Mouse (Mus musculus) embryonic fibroblast, embryonic 13.5 days (primary cell): ENCODE measurements around the gene BC049715. TPM values are rescaled to one million over a fixed set of nuclear protein-coding genes. Genes with fewer than 3 reads are reported as not detected.
A peak's percentile ranks its signal among the peaks of the same experiment; 100 is the strongest.
"Not testable (repeated sequence)": the region's sequence is repeated elsewhere in the genome, so short reads cannot be mapped to it uniquely, and the experiment has no call there.

Source experiments
- H3K27ac ChIP-seq: 2 replicates; pipeline ENCODE4 v1.5.1; 2012; ENCODE audit warnings: low read length, control low read depth, inconsistent platforms; ENCODE audit not compliant: insufficient read depth
- H3K4me1 ChIP-seq: 2 replicates; pipeline ENCODE4 v1.6.1; 2011; ENCODE audit warnings: low read length; ENCODE audit not compliant: control insufficient read depth, insufficient read depth
- H3K4me3 ChIP-seq: 2 replicates; pipeline ENCODE4 v1.5.1; 2011; ENCODE audit warnings: mild to moderate bottlenecking, control low read depth, low read length; ENCODE audit not compliant: insufficient read depth
- CTCF ChIP-seq: IDR thresholded peaks from 2 replicates; pipeline ENCODE4 v1.5.1; 2011; ENCODE audit warnings: mild to moderate bottlenecking, control low read depth, low read length, moderate library complexity, borderline replicate concordance; ENCODE audit not compliant: insufficient read depth
- POLR2A ChIP-seq: IDR thresholded peaks from 2 replicates; pipeline ENCODE4 v1.6.1; 2011; ENCODE audit warnings: low read depth, mild to moderate bottlenecking, control low read depth, low read length, moderate library complexity
- polyA plus RNA-seq: library from polyadenylated mRNA; stranded (reverse); fragments of >200 nt; gene quantifications from 2 replicates; pipeline ENCODE4 v1.2.4, GENCODE M21; 2011; ENCODE audit warnings: low read depth; ENCODE audit not compliant: missing spikeins, insufficient read length

The BC049715 gene
- polyA plus RNA-seq = 0.63 and 1.4 TPM in 2 replicates

- peak within 1 kb of the TSS; percentile 60; the same call in 1 of the 2 replicates for H3K27ac ChIP-seq
- TF ChIP-seq CTCF = no peak
- no peak for TF ChIP-seq POLR2A
- H3K4me3 ChIP-seq = peak within 1 kb of the TSS; percentile 88
- H3K4me1 ChIP-seq = no peaks in the 10 kb centered on the region
These were observed at the start of gene BC049715 for GRCm38 (mm10) chr6:136827516-136827880. BC049715 (plus strand) TSS chr6:136827626.

GRCm38 (mm10) chr6:136781377-136781986, 45.9 kb upstream of the BC049715 start, which contains the start of gene Gucy2c:
Gucy2c (minus strand) TSS chr6:136781765.
- H3K4me1 ChIP-seq = no peaks in the 10 kb centered on the region
- H3K27ac ChIP-seq = no peak within 1 kb of the TSS
- TF ChIP-seq CTCF (no peak), POLR2A (no peak)
- no peak within 1 kb of the TSS for H3K4me3 ChIP-seq

GRCm38 (mm10) chr6:136782146-136782545, 45.3 kb upstream of the BC049715 start:
- no peak overlapping the region for H3K4me3 ChIP-seq
- no peaks in the 10 kb centered on the region for H3K4me1 ChIP-seq
- TF ChIP-seq POLR2A = no peak
- TF ChIP-seq CTCF = no peak
- no peak overlapping the region for H3K27ac ChIP-seq

- no peak overlapping the region for H3K4me3 ChIP-seq
- no peaks in the 10 kb centered on the region for H3K4me1 ChIP-seq
- TF ChIP-seq CTCF (no peak), POLR2A (no peak)
- H3K27ac ChIP-seq = no peak overlapping the region
These were observed 44.7 kb upstream of the BC049715 start for GRCm38 (mm10) chr6:136782761-136783160.

GRCm38 (mm10) chr6:136789391-136789971, 37.9 kb upstream of the BC049715 start:
- H3K4me1 ChIP-seq = no peaks in the 10 kb centered on the region; the same call in 1 of the 2 replicates
- no peak overlapping the region for H3K27ac ChIP-seq
- TF ChIP-seq CTCF (no peak), POLR2A (no peak)
- H3K4me3 ChIP-seq = no peak overlapping the region

- Histone ChIP-seq H3K4me1 (no peaks in the 10 kb centered on the region; the same call in 1 of the 2 replicates), H3K27ac (no peak overlapping the region), H3K4me3 (peak overlapping the region; percentile 39; the same call in 1 of the 2 replicates)
- no peak for TF ChIP-seq CTCF
- no peak for TF ChIP-seq POLR2A
These were observed 34.3 kb upstream of the BC049715 start for GRCm38 (mm10) chr6:136792884-136793758.

GRCm38 (mm10) chr6:136793831-136794525, 33.4 kb upstream of the BC049715 start:
- TF ChIP-seq CTCF = no peak
- no peak for TF ChIP-seq POLR2A
- peak overlapping the region; percentile 39 for H3K4me3 ChIP-seq
- no peaks in the 10 kb centered on the region; the same call in 1 of the 2 replicates for H3K4me1 ChIP-seq
- no peak overlapping the region for H3K27ac ChIP-seq

- Histone ChIP-seq H3K27ac (no peak overlapping the region), H3K4me3 (no peak overlapping the region), H3K4me1 (no peaks in the 10 kb centered on the region; the same call in 1 of the 2 replicates)
- TF ChIP-seq CTCF (no peak), POLR2A (no peak)
These were observed 32.3 kb upstream of the BC049715 start for GRCm38 (mm10) chr6:136795110-136795509.

- TF ChIP-seq CTCF = no peak
- no peak overlapping the region for H3K4me3 ChIP-seq
- no peaks in the 10 kb centered on the region; the same call in 1 of the 2 replicates for H3K4me1 ChIP-seq
- H3K27ac ChIP-seq = no peak overlapping the region
These were observed 31.6 kb upstream of the BC049715 start for GRCm38 (mm10) chr6:136795850-136796249.

- H3K27ac ChIP-seq, H3K4me3 ChIP-seq, H3K4me1 ChIP-seq: not testable (repeated sequence)
These were observed 29.3 kb upstream of the BC049715 start for GRCm38 (mm10) chr6:136797874-136798693.
